Mouse (Mus musculus) MN1 (cell line): ENCODE results near the gene Aamp.
"Not testable (repeated sequence)": the region's sequence is repeated elsewhere in the genome, so short reads cannot be mapped to it uniquely, and the experiment has no call there.

Experiments
- DNase-seq: peaks from one replicate; pipeline ENCODE4 v3.0.0-alpha.2; 2016; ENCODE audit warnings: low spot score

Aamp gene

DNA sequence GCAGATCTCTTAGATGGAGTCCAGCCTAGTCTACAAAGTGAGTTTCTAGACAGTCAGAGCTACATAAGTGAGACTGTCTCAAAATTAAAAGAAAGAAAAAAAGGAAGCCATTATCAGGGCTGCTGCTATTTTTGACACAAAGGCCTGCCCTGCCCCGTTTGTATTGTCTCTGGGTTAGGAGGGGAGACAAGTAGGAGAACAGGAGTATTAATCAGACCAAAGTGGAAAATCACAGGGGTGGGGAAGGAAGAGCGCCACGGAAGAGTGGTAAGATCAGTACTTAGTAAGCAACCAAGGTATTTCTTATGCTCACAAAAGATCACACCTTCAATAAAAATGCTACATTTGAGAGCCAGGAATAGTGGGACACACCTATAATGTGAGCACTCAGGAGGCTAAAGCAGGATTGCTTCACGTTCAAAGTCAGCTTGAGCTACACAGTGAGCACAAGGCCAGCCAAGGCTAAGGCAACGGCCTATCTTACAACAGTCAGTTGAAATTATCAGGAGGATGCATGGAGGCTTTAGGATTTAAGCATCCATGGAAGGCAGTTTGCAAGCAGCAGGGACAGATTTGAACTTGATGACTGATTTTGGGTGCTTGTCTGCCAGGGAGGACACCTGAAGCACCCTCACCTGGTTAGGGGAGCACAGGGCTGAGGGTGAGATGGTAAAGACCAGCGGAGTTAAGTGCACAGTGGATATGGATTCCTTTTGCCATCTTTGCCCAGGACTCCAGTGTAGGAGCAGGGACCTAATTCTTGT lies 16.0 kb upstream of the Aamp start:
- no peak for DNase-seq

DNA sequence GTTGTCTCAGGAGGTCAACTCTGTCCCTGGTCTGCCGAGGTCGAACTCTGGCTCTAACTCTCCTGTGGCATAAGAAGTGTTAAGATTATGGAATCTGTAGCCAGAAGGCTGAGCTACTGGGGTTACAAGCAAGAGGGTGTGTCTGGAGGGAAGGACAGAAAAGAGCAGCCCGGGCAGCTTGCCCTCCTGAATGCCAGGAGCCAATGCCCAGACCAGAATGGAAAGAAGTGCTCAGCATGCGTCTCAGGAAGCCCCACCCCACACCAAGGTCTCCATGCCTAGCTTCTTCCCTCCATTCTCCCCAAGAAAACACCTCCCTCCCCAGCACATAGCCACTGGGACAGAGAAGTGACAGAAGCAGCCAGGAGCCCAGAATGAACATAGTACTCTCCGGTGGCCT lies 14.5 kb upstream of the Aamp start:
- no peak for DNase-seq

DNA sequence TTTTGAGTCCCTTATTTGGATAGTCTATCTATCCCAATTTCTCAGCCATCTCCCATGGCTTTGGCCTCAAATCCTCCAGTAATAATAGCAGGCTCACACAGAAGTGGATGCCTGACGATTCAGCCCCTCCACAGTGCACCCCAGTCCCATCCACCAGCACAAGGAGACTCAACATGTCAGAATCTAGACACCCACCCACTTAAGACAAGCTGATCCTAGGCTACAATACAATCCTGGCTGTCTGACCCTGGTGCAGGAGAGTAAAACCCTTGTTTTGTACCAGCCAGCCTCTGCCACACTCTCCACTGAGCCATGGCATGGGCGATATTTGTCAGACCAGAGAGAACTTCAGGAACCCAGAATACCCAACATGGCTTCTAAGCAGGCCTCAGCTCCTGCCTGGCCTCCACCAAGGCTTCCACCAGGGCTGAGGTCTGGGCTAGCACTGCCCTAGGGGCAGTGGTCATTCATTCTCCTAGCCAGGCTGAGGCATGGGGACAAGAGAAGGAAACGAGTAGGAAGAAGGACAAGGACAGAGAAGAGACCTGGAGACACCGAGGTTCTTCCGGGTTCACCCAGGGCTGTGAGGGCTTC lies 13.7 kb upstream of the Aamp start:
- DNase-seq, result no peak

DNA sequence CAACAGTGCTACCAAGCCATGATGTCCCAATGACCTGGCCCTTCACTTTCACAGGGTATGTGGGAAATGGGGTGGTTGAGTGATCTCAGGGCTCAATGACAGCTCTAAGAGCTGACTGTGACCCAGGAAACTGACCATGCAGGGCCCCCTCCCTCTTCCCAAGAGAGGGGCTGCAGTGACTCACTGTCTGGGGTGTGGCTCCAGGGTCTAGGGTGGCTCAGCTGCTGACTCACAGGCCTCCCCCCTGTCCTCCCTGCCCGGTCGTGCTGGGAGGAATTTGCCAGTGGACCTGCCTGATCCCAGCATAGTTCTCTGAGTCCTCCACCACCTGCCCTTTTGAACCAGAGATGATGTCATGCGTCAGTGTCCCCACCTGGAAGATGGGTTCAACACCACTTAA lies 12.7 kb upstream of the Aamp start:
- DNase-seq, result peak; percentile 55

DNA sequence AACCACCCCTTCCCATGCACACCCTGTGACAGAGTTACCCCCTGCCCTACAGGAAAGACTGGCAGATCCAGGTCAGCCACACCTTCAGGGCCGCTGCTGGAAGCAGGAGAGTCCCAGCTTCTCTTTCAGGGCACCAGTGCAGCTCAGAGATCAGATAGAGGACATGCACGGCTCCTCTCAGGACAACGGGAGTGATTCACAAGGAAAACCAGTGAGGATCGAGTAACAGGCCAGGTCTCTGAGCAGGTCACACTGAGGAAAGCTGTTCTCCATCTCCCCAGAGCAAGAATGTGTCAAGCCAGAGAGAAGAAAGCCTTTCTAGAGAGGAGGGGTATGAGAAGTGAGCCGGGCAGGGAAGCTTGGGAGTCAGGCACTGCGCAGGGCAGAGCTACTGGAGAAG lies 11.9 kb upstream of the Aamp start:
- DNase-seq, result peak; percentile 38

DNA sequence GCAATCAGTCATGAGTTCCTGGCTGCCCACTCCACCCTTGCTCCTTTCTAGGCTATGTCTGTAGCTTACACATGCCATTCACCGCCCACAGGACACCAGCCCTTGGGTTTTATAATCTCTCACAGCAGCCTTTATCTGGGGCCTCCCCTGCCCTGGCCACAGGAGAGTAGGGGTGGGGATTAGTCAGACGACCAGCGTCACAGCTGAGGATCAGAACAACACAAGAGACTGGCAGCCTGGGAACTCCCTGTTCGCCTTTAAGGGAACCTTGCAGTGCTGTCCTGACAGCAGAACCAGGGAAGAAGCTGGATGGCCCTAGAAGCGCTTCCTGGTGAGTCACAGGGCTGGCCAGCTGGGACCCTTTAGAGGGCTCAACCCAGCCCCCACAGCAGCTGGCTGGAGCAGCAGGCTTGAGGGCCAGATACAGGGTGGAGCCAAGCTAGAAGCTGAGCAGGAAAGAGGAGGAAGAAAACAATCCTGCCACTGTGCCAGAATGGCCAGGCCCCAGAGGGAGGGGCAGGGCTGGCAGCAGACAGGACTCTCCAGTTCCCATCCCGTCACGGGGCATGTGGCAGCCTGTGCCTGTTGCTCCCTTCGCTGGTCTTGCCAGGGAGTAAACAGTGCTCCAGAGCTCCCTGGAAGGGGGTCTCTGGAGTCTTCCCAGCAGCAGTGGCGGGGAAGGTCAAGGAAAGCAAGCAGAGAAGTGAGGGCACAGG lies 11.1 kb upstream of the Aamp start:
- peak; percentile 96 for DNase-seq

DNA sequence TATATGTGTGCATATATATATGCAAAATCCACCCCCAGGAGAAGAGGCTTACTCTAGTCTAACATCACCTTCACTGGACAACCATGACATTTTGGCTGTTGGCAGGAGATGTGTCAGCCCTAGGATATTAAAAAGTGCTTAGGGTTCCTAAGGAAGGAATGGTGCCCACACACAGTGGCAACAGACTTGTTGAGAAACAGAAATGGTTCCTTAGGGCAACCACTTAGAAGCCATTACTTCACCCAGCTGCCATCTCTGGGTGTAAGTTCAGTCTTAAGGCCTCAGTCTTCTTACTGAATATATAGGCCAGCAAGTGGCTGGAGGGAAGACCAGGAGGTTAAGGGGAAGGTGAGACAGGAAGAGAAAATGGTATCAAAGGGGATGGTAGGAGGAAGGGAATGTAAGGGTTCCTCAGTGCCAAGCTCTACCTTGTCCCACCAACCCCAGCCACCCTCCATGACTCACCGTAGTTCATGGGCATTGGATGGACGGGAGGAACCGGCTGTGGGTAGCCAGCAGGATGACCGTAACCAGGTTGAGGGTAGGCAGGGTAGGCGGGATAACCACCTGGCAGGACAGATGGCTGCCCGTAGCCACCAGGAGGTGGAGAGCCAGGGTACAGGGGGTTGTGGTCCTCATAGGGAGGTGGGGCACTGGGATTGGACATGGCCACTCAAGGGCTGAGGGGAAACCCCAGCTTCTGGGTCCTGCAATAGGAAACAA lies 10.4 kb upstream of the Aamp start:
- DNase-seq, result peak; percentile 54

DNA sequence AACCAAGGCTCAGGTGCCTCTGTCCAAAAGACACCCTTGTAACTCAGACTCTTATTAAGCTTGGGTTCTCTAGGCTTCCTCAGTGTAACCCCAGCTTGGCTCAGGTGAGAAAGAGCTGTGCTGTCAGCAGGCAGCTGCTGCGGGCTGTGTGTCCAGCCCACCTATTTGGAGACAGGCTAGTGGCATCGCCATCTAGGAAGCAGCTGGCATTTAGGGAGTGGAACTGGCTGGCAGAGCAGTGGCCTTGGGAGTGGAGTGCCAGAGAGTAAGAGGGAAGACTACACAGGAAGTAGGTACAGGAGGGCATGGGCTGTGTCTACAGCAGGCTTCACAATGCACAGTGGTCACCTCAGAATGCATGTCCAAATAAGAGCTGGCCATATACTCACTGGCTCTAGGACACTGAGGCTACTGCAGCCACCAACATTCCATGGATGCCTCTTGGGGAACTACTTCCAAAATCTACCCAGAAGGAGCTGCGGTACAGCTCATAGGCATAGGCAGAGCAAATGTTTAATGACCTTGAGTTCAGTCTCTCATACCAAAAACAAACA lies 9.6 kb upstream of the Aamp start:
- DNase-seq, result no peak

DNA sequence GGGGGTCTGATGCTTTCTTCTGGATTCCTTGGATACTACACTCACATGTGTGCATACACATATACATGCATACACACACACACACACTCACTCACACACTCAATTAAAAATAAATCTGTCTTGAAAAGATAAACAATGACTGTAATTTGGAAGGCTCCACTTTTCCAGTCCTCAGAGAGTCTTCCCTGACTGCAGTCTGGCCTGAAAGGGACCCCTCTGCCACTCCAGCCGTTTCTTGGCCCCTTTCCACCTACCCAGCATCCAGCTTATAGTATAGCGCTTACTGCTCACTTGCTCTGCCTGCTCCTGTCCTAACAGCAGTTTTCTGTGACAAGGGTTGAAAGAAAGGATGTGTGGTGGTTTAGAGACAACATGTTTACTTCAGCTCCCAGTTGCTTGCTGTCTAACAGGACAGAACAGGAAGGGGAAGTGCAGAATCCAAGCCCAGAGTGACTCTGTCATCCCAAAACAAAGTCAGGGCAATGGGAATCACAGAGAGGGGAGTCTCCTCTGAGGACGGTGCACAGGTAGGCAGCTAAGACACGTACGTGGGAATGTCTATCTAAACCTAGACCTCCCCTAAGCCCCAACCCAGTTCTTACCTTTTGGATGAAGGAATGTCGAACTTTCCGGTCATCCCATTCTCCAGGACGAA lies 8.9 kb upstream of the Aamp start:
- DNase-seq, result no peak

DNA sequence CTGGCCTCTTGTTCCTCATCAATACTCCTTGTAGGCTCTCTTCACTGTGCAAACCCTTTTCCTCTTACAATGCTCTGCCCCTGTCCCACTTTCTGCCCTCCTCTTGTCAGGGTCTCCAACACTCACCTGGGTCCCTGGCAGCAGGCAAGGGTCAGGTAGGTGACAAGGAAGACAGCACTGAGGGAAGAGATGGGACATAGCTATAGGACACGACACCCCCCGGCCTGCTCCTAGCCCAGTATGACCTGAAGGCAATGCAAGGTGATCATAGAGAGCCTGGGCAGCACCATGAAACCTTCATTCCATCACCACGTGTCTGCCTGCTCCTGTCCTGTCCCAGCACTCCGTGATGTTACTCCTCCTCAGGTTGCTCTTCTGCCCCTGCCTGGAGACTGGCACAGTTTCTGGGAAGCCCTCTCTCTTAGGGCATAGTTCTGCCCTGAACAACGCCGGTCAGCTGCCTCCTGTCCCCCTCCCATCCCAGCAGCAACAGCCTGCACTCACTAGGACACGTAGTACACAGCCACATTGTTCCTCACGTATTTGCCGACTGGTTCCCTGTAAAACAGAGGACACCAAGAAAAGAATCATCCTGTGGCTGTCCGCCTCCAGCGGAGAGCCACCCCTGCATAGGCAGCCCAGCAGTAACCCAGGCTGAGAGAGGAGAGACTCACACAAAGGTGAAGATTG lies 7.9 kb upstream of the Aamp start:
- no peak for DNase-seq

DNA sequence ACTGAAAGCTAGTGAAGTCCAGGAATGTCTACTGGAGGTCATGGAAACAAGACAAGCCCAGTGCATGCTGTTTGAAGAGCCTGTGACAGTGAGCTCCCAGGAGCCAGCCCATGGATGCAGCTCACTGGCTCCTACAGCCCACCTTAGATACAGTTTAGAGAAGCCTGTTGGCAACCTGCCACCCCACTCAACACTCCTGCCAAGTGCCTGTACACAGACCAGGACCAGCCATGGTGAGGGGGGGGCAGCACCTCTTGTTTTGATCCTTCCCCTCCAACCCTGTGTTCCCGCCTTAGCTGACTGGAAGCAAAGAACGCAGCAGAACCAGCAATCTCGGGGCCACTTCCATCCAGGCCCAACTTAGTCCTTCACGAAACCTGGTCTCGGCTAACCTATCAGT lies 5.6 kb upstream of the Aamp start:
- DNase-seq, result no peak

DNA sequence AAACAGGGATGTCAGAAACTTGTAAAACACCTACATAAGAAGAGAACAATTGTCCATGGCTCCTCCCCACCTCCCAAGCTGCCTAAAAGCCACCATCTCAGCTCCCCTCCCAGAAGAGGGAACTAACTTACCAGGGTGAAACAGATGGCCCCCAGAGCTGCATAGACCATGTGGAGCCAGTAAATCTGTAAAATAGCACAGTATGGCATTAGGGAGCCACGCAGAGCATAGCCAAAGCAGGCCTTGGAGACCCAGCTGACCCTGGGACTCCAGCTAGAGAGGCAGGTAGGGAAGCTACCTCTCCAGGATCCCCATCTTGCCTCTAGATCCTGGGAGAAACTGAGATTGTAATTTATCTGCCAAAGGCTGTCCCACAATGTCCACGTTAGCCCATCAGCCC lies 5.2 kb upstream of the Aamp start:
- no peak for DNase-seq

DNA sequence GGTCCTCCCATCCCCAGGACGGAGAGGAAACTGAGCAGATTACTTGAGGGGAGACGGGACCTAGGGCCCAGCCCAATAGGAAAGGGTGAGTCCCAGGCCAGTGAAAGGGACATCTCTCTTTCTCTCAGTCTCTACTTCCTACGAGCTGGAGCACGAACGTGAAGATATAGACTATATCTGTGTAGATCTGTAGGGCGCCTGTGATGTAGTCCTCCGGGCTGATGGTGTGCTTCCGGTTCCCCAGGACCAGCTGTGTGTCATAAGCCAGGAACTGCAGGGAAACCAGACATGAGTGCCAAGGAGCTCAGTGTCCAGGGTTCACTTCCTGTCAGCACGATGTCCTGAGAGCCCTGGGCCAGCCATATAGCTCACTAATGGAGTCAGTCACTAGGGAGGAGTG lies 4.7 kb upstream of the Aamp start:
- DNase-seq, result no peak

DNA sequence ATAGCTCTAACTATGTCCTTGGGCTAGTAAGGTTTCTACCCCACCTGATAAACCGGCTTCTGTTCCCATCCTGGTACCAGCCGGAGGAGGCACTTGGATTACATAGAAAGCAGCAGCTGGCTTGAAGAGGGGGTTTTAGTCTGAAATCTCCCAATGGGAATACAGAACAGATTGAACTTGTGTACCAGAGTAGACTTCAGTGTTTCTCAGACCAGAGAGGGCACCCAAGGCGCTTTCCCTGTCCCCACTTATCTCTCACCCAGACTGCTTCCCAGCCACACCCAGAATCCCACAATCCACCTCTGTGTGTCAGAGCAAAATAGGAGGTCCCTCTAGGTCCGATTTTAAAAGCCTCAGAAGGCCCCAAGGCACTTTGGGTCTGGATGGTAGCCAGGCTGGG lies 3.8 kb upstream of the Aamp start:
- DNase-seq, result no peak

DNA sequence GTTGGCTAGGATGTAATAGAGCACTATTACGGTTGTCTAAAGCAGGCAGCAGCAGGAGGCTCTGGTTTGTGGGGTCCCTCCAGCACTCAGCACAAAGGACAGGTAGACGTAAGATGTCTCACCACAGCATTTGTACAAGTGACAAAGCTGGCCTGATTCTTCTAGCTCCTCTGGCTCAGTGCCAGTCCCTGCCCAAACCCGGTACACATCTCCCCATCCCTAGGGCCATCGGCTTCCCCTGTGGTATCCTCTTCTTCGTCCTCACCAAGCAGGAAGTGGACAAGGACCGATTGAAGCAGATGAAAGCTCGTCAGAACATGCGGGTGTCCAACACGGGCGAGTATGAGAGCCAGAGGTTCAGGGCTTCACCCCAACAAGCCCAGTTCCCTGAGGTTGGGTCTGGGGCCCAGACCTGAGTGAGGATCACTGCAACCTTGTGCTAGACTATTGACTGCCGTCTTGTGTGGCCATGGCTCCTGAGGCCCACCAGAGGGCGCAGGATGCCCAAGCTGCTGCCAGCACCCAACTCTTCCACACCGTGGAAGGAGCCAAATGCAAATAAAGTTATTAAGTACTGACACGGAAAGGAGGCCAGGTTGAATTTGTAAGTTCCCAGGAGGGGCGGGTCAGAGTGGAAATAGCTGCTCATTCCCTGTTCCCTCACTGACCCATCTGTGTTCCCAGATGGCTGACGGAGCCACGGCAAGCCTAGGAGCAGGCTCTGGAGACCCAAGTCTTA lies 2.5 kb upstream of the Aamp start:
- DNase-seq, result not testable (repeated sequence)

DNA sequence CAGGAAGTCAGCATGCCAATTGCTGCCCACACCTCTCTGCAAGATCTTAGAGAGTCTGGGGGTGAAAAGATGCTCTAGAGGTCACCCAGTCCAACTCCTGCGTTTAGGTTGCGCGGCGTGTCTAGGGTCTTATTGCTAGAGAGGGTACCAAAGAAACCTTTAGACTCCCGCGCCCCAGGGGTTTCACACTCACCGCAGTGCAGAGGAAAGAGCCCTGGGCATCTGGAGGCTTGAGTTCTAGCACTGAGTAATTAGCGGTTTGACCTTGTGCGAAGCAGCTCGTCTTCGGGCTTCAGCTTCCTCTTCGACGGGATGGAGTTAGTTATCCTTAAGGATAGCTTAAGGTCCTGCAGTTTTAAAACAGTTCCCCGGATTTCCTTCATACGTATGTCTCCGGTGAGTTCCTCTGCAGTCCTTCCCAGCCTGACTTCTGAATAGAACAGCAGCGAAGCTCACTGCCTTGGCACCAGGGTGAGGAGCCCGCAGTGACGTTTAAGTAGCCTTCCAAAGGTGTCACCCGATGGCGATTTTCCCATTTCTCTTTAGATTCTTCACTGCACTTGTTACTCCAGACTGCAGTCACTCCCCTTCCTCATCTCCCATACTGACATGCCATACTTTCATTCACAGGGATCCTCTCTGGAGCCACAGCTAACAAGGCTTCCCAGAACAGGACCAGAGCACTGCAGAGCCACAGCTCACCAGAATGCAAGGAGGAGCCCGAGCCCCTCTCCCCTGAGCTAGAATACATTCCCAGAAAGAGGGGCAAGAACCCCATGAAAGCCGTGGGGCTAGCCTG lies 873 bp upstream of the Aamp start:
- peak; percentile 60 for DNase-seq

DNA sequence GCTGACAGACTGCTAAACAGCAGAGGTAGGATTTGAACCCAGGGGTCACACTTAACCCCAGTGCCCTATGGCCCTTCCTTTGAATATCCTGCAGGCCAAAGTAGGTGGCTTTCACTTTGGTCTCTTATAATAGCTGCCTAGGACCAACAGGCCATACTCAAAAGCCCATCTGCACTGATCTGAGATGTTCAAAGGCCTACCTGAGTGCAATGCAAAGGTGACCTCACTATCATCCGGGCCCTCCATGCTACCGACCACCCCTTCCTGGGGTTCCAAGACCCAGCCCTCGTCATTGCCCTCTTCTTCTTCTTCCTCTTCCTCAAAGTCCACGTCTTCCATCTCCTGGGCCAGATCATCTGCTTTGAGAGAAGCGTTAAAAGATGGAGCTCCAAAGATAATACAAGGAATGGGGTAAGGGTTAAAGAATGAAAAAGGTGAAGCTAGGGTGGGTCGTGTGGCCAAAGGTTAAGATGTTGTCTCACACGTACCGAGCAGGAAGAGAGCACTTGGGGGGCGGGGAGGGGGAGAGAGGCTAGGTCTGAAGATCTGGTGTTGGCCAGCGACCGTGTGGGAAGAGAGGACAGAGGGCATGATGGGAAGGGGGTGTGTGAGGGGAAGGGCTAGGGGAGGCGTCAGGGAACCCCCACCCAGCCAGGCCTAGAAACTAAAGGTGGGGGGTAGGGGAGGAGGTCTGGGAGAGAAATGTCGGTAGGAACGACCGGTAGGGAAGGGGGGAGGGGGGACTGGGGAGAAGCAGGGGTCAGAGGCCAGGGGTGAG lies 663 bp downstream of the Aamp start:
- DNase-seq, result peak; percentile 73

DNA sequence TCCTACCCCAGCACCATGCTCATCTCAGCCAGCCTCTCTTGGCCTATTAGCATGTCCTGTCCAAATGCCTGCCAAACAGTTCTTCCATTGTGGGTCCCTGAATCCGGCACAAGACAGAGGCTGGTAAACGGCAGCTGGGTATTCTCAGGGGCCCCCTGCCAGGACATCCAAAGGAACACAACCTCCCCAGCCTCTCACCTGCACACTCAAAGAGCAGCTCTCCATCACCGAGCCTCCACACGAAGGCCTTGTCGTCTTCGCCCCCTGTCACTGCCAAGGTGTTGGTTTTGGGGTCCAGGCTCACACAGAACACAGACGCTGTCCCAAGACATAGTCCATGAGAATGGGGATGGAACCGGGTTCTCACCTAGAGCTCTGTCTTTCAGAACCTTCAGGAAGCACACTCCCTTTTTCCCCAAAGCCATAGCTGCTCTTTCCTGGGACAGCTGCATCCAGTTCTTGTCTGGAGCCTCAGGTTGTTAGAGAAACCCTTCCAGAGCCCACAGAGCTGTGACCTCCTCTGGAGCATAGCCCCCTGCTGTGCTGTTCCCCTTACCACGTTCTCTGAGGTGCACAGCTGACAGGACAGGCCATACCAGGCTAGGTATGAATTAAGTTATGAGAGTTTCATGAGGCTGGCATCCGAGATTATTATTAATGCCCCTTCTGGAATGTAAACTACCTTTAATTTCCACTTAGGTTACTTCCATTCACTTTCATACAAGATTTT lies 1.5 kb downstream of the Aamp start:
- no peak for DNase-seq
